Mouse (Mus musculus) brain, embryonic 14.5 days (tissue): Measurements from ENCODE around the gene Tex36.

Experiments used
- CTCF ChIP-seq: fragments of 200-500 bp; IDR thresholded peaks from 2 replicates; pipeline ENCODE4 v1.5.1; 2012; ENCODE audit warnings: inconsistent platforms, mild to moderate bottlenecking, moderate library complexity, borderline replicate concordance; ENCODE audit not compliant: insufficient read depth, insufficient read length; ENCODE audit errors: extremely low read depth
- POLR2A ChIP-seq: fragments of 200-500 bp; IDR thresholded peaks from 2 replicates; pipeline ENCODE4 v1.6.1; 2012; ENCODE audit warnings: mild to moderate bottlenecking, inconsistent platforms, borderline replicate concordance; ENCODE audit not compliant: poor library complexity, insufficient read depth, insufficient read length, severe bottlenecking; ENCODE audit errors: extremely low read depth

- TF ChIP-seq CTCF (no peak), POLR2A (no peak)
Measured at GRCm38 (mm10) chr7:133609585-133609984, 7.6 kb upstream of the Tex36 start.
